Mouse (Mus musculus): ENCODE data around the gene Lrba.
A peak's percentile ranks its signal among the peaks of the same experiment; 100 is the strongest.

GRCm38 (mm10) chr3:86423828-86424227, 199.3 kb downstream of the Lrba start:
- TF ChIP-seq CTCF (IDR thresholded peaks at IDR 0.05; ENCODE audit: low read depth), result no peak
- TF ChIP-seq EP300 (IDR thresholded peaks at IDR 0.05; ENCODE audit: low read depth), result peak; percentile 21; the same call in 1 of the 2 replicates
